Mouse (Mus musculus) heart, postnatal 14 days (tissue): ENCODE measurements around the gene Ccdc12. TPM values are rescaled to one million over a fixed set of nuclear protein-coding genes. Genes with fewer than 3 reads are reported as not detected.

Experiments
- DNase-seq, 2 experiments: peaks; one replicate each; pipeline ENCODE4 v3.0.0; 2021 to 2022
- intact Hi-C: fragments of 180-260 bp; cut with DNase I; formaldehyde crosslinking; loops from one replicate; pipeline ENCODE4 v1.15.1; 2025
- total RNA-seq, 2 experiments: library from RNA; stranded (reverse); gene quantifications; 2 replicates each; pipeline ENCODE4 v1.2.3; 2021

Gene Ccdc12
- total RNA-seq, 2 experiments from 2014 or later = 65.4 to 68.1 TPM

- peak; percentile 64 to 73 for DNase-seq
- intact Hi-C loops = loop anchor here (2.0 to 5.0 kb wide), 4 partner anchors 31 to 222 kb away; partner anchors contain the start of gene Lrrc2
These were observed 73.5 kb downstream of the Ccdc12 start for GRCm38 (mm10) chr9:110729841-110730240.

GRCm38 (mm10) chr9:110731859-110732258 lies 75.6 kb downstream of the Ccdc12 start:
- DNase-seq = no peak
- intact Hi-C loops = loop anchor here (2.0 to 5.0 kb wide), 3 partner anchors 29 to 140 kb away; no protein-coding TSS in a partner anchor

GRCm38 (mm10) chr9:110732623-110733022 lies 76.3 kb downstream of the Ccdc12 start:
- peak; percentile 82 to 83 for DNase-seq
- intact Hi-C loops = loop anchor here (5.0 kb wide), 2 partner anchors 45 to 140 kb away; no protein-coding TSS in a partner anchor

GRCm38 (mm10) chr9:110733102-110733501 lies 76.8 kb downstream of the Ccdc12 start:
- intact Hi-C loops = loop anchor here (5.0 kb wide), 2 partner anchors 44 to 139 kb away; no protein-coding TSS in a partner anchor
- no peak for DNase-seq

- intact Hi-C loops = loop anchor here (5.0 kb wide), 2 partner anchors 43 to 138 kb away; no protein-coding TSS in a partner anchor
- DNase-seq = no peak
These were observed 77.9 kb downstream of the Ccdc12 start for GRCm38 (mm10) chr9:110734154-110734553.

- DNase-seq = peak in 1 of 2 experiments; percentile 30
- intact Hi-C loops = no loop called here
These were observed 80.1 kb downstream of the Ccdc12 start for GRCm38 (mm10) chr9:110736362-110736761.

GRCm38 (mm10) chr9:110738054-110738453 lies 81.8 kb downstream of the Ccdc12 start:
- intact Hi-C loops = no loop called here
- DNase-seq = no peak

GRCm38 (mm10) chr9:110739961-110740360 lies 83.7 kb downstream of the Ccdc12 start:
- DNase-seq = no peak
- intact Hi-C loops = no loop called here

- no peak for DNase-seq
- intact Hi-C loops = no loop called here
These were observed 85.5 kb downstream of the Ccdc12 start, which contains the start of gene Myl3 for GRCm38 (mm10) chr9:110741711-110742294. TSS of gene Myl3 (plus strand) at chr9:110741861.

- peak; percentile 43 to 50 for DNase-seq
- intact Hi-C loops = no loop called here
These were observed 86.1 kb downstream of the Ccdc12 start for GRCm38 (mm10) chr9:110742295-110742950.

GRCm38 (mm10) chr9:110742951-110743455 lies 86.7 kb downstream of the Ccdc12 start:
- intact Hi-C loops = no loop called here
- peak; percentile 47 to 51 for DNase-seq

GRCm38 (mm10) chr9:110743456-110744323 lies 87.4 kb downstream of the Ccdc12 start:
- DNase-seq = peak; percentile 66 to 69

GRCm38 (mm10) chr9:110745752-110746151 lies 89.4 kb downstream of the Ccdc12 start:
- no peak for DNase-seq
- intact Hi-C loops = no loop called here

More at GRCm38 (mm10) chr9:110743456-110744323, 87.4 kb downstream of the Ccdc12 start:
- intact Hi-C loops = no loop called here

- intact Hi-C loops = no loop called here
- no peak for DNase-seq
These were observed 89.9 kb downstream of the Ccdc12 start for GRCm38 (mm10) chr9:110746238-110746637.

GRCm38 (mm10) chr9:110746961-110747360 lies 90.7 kb downstream of the Ccdc12 start, which contains the start of gene Pth1r:
TSS of gene Pth1r (minus strand) at chr9:110747145.
- no peak for DNase-seq
- intact Hi-C loops = no loop called here

GRCm38 (mm10) chr9:110748451-110748850 lies 92.1 kb downstream of the Ccdc12 start:
- DNase-seq = no peak
- intact Hi-C loops = no loop called here

GRCm38 (mm10) chr9:110750404-110751187 lies 94.3 kb downstream of the Ccdc12 start:
- intact Hi-C loops = no loop called here
- no peak for DNase-seq

GRCm38 (mm10) chr9:110751412-110751811 lies 95.1 kb downstream of the Ccdc12 start:
- no peak for DNase-seq
- intact Hi-C loops = no loop called here

- intact Hi-C loops = no loop called here
- DNase-seq = no peak
These were observed 96.7 kb downstream of the Ccdc12 start for GRCm38 (mm10) chr9:110752917-110753435.
